10 mouse cellular contexts compared by ENCODE assay signal in genomic region chr1:191896806-191897552, GRCm38 (mm10). TPM values are rescaled to one million over a fixed set of nuclear protein-coding genes. Genes with fewer than 3 reads are reported as not detected.
DNase-seq lines count a peak whose midpoint lies in the region; ATAC-seq and TF ChIP-seq lines count a peak whose summit lies in the region.
"Had no signal": no experiment of that assay in that cellular context is flagged by ENCODE, and none has a peak within 500 bp of the region (broad histone marks: within the 10 kb centered on the region; RNA-seq: fewer than 3 reads in every experiment).

No protein-coding gene starts in this region.

- no peak overlapping the region for H3K4me2 ChIP-seq in lung, embryonic 15.5 days

- 0 out of 2 replicates have a peak, but pooled peaks have one; percentile 45 for ATAC-seq in lung, embryonic 15.5 days (ENCODE audit: borderline replicate concordance, extremely low read depth, low FRiP score, low TSS enrichment)

- no peak overlapping the region for H3K4me3 ChIP-seq in heart, embryonic 10.5 days
- no peak overlapping the region for H3K4me3 ChIP-seq in lung, embryonic 15.5 days
- no peak overlapping the region for H3K4me3 ChIP-seq in thymus, adult 2 months (ENCODE audit: control insufficient read depth, insufficient read depth, low read length)
- H3K4me3 ChIP-seq: megakaryocyte, embryonic 14.5 days had no signal

- no peaks in the 10 kb centered on the region for H3K9me3 ChIP-seq in heart, embryonic 10.5 days
- no peaks in the 10 kb centered on the region for H3K9me3 ChIP-seq in lung, embryonic 15.5 days
- H3K9me3 ChIP-seq: megakaryocyte, embryonic 14.5 days had no signal

- no peak overlapping the region for H3K27ac ChIP-seq in heart, embryonic 10.5 days
- peak overlapping the region; percentile 67 for H3K27ac ChIP-seq in lung, embryonic 15.5 days
- H3K27ac ChIP-seq in thymus, adult 2 months (ENCODE audit: control insufficient read depth, insufficient read depth, low read length) = no peak overlapping the region

- TF ChIP-seq POLR2A in thymus, adult 2 months (IDR thresholded peaks at IDR 0.05; ENCODE audit: control insufficient read depth, extremely low read depth, insufficient read depth, low read length, poor library complexity) = no peak

- no peaks in the 10 kb centered on the region for H3K36me3 ChIP-seq in heart, embryonic 10.5 days
- no peaks in the 10 kb centered on the region for H3K36me3 ChIP-seq in lung, embryonic 15.5 days
- H3K36me3 ChIP-seq in thymus, adult 2 months (ENCODE audit: control insufficient read depth, insufficient read depth, low read length) = no peaks in the 10 kb centered on the region

- 53% methylated on average over 12 of the region's 12 CpGs for WGBS in heart, embryonic 10.5 days
- 39% methylated on average over 12 of the region's 12 CpGs for WGBS in lung, embryonic 15.5 days
- 42% methylated on average over 12 of the region's 12 CpGs for WGBS in thymus, adult 2 months

- TF ChIP-seq CTCF in thymus, adult 2 months (IDR thresholded peaks at IDR 0.05; ENCODE audit: borderline replicate concordance, control insufficient read depth, extremely low read depth, insufficient read depth, low read length, poor library complexity) = no peak

- H3K4me1 ChIP-seq in heart, embryonic 10.5 days = peaks cover 19% of the 10 kb centered on the region
- H3K4me1 ChIP-seq in lung, embryonic 15.5 days = peaks cover 13% of the 10 kb centered on the region
- no peaks in the 10 kb centered on the region for H3K4me1 ChIP-seq in thymus, adult 2 months (replicated peaks; ENCODE audit: control insufficient read depth, insufficient read depth, low read length)

- no peak overlapping the region for H3K9ac ChIP-seq in lung, embryonic 15.5 days

- peak; percentile 97 for DNase-seq in heart, adult 11 months
- DNase-seq in heart, embryonic 10.5 days (ENCODE audit: low spot score) = no peak
- DNase-seq in adrenal gland, postnatal 36 days = peak; percentile 39 to 58
- DNase-seq in heart, postnatal 10 days = peak; percentile 64 to 69
- no peak for DNase-seq in thymus, adult 2 months
- no peak for DNase-seq in T-cell, adult 2 months (ENCODE audit: low spot score)
- DNase-seq in right cerebral cortex, adult 18-20 months = no peak
- DNase-seq: cerebellum, adult 9-10 months had no signal

- intact Hi-C loops in heart, postnatal 10 days (cut with DNase I) = no loop called here

- 0 out of 2 replicates have a peak, but pooled peaks cover 6% of the 10 kb centered on the region for H3K27me3 ChIP-seq in heart, embryonic 10.5 days (ENCODE audit: insufficient read depth, poor library complexity, severe bottlenecking)
- H3K27me3 ChIP-seq in lung, embryonic 15.5 days = no peaks in the 10 kb centered on the region
- no peaks in the 10 kb centered on the region for H3K27me3 ChIP-seq in thymus, adult 2 months (ENCODE audit: control insufficient read depth, insufficient read depth, low read length)

RNA-seq across cellular contexts. Expression of gene Slc30a1, which starts 9.6 kb away (rescaled TPM):
- 1.8 and 2.5 TPM in 2 replicates for polyA plus RNA-seq in heart, embryonic 10.5 days (2016; fragmentation: Nextera tagmentation; extraction: Ambion mirVana)
- 10 to 100 TPM; 20.3 to 21.2 TPM for total RNA-seq in adrenal gland, postnatal 36 days (2021)
- total RNA-seq in heart, postnatal 10 days (2021) = 10 to 100 TPM; 26.3 to 31.3 TPM
- polyA plus RNA-seq in lung, embryonic 15.5 days (2015; fragmentation: Nextera tagmentation; extraction: Ambion mirVana) = 3.1 and 3.2 TPM in 2 replicates
- 8.4 and 9.1 TPM in 2 replicates for polyA plus RNA-seq in thymus, adult 2 months (2012; rRNA removed)

Comparison
In these comparisons a context has a peak if more than half of its experiments do, and no peak if none do; other contexts are left out.
1. DNase-seq: peak in heart, adult 11 months (single experiment), adrenal gland, postnatal 36 days (2 of 2) and heart, postnatal 10 days (2 of 2); none in heart, embryonic 10.5 days (single experiment), thymus, adult 2 months (single experiment), T-cell, adult 2 months (single experiment) and right cerebral cortex, adult 18-20 months (single experiment).